Mouse (Mus musculus): Measurements from ENCODE around the gene Adgrg2. TPM values are rescaled to one million over a fixed set of nuclear protein-coding genes. Genes with fewer than 3 reads are reported as not detected.

Gene Adgrg2
- 1.5 and 1.7 TPM in 2 replicates for polyA plus RNA-seq (2015; fragmentation: Nextera tagmentation; extraction: Ambion mirVana)

DNA sequence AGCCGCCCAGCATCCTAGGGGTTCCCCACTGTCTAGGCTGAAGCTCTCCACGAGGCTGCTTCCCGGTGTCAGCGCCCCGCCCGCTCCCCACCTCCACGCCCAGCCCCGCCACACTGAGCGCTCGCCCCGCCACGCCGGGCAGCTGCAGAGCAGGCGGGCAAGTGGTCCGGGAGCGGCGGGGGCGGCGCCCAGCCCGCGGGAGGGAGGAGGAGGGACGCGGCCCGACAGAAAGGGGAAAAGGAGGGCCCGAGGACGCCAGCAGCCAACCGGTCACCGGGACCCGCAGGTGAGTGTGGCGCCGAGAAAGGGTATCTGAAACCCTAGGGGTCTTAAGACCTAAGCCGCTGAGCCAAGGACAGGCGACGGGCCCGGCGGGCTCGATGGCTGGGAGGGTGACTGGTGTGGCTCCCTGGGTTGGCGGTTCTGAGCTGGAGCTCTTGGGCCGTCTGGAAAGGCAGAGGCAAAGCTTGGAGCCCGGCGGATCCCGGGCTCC, at the start of gene Adgrg2:
TSS of gene Adgrg2 (plus strand) at position 227 of the 493 bp plus-strand sequence.
- no peaks in the 10 kb centered on the region for H3K4me1 ChIP-seq (replicated peaks; ENCODE audit: insufficient read depth, low read length)
- H3K27me3 ChIP-seq (ENCODE audit: insufficient read depth, low read length) = 0 out of 2 replicates have a peak, but pooled peaks cover 3% of the 10 kb centered on the region
- peak within 1 kb of the TSS; percentile 37 for H3K4me3 ChIP-seq (replicated peaks; ENCODE audit: low read depth, low read length)
- H3K9me3 ChIP-seq (replicated peaks; ENCODE audit: low read length) = no peaks in the 10 kb centered on the region
- no peaks in the 10 kb centered on the region for H3K36me3 ChIP-seq (ENCODE audit: insufficient read depth, low read length)
- ATAC-seq (replicated peaks; ENCODE audit: low FRiP score, low read depth) (peak; percentile 84), DNase-seq (ENCODE audit: low spot score) (peak; percentile 5)
- peak within 1 kb of the TSS; percentile 69 for H3K4me2 ChIP-seq (ENCODE audit: low read length)
- H3K9ac ChIP-seq (ENCODE audit: low read depth, low read length) = peak within 1 kb of the TSS; percentile 47; the same call in 1 of the 2 replicates
- WGBS = 23% methylated on average over 39 of the region's 42 CpGs
- TF ChIP-seq CTCF (IDR thresholded peaks at IDR 0.05; ENCODE audit: low read depth) = no peak
- no peak within 1 kb of the TSS for H3K27ac ChIP-seq

- H3K9ac ChIP-seq (ENCODE audit: low read depth, low read length) = no peak overlapping the region
- no peak overlapping the region for H3K27ac ChIP-seq
- no peak overlapping the region for H3K4me2 ChIP-seq (ENCODE audit: low read length)
- H3K4me3 ChIP-seq (replicated peaks; ENCODE audit: low read depth, low read length) = no peak overlapping the region
- DNase-seq (ENCODE audit: low spot score) (no peak), ATAC-seq (replicated peaks; ENCODE audit: low FRiP score, low read depth) (no peak)
- 61% methylated on average over 7 of the region's 7 CpGs for WGBS
- no peaks in the 10 kb centered on the region for H3K9me3 ChIP-seq (replicated peaks; ENCODE audit: low read length)
- H3K36me3 ChIP-seq (ENCODE audit: insufficient read depth, low read length) = no peaks in the 10 kb centered on the region
- H3K4me1 ChIP-seq (replicated peaks; ENCODE audit: insufficient read depth, low read length) = no peaks in the 10 kb centered on the region
- no peak for TF ChIP-seq CTCF (IDR thresholded peaks at IDR 0.05; ENCODE audit: low read depth)
- H3K27me3 ChIP-seq (ENCODE audit: insufficient read depth, low read length) = no peaks in the 10 kb centered on the region
These were observed 39.5 kb upstream of the Adgrg2 start for GRCm38 (mm10) chrX:160350995-160351394.

GRCm38 (mm10) chrX:160351967-160352677, 38.4 kb upstream of the Adgrg2 start:
- DNase-seq (ENCODE audit: low spot score) = no peak
- Histone ChIP-seq H3K4me3 (replicated peaks; ENCODE audit: low read depth, low read length) (no peak overlapping the region), H3K9ac (ENCODE audit: low read depth, low read length) (no peak overlapping the region), H3K36me3 (ENCODE audit: insufficient read depth, low read length) (no peaks in the 10 kb centered on the region), H3K4me2 (ENCODE audit: low read length) (no peak overlapping the region), H3K4me1 (replicated peaks; ENCODE audit: insufficient read depth, low read length) (no peaks in the 10 kb centered on the region), H3K27me3 (ENCODE audit: insufficient read depth, low read length) (no peaks in the 10 kb centered on the region), H3K9me3 (replicated peaks; ENCODE audit: low read length) (no peaks in the 10 kb centered on the region), H3K27ac (no peak overlapping the region)
- no peak for TF ChIP-seq CTCF (IDR thresholded peaks at IDR 0.05; ENCODE audit: low read depth)
- 52% methylated on average over 1 of the region's 1 CpGs for WGBS
- no peak for ATAC-seq (replicated peaks; ENCODE audit: low FRiP score, low read depth)

GRCm38 (mm10) chrX:160384748-160385501, 5.6 kb upstream of the Adgrg2 start:
- no peak overlapping the region for H3K4me2 ChIP-seq (ENCODE audit: low read length)
- DNase-seq (ENCODE audit: low spot score) = no peak
- WGBS = 71% methylated on average over 6 of the region's 6 CpGs
- no peak overlapping the region for H3K4me3 ChIP-seq (replicated peaks; ENCODE audit: low read depth, low read length)
- no peaks in the 10 kb centered on the region for H3K9me3 ChIP-seq (replicated peaks; ENCODE audit: low read length)
- no peak overlapping the region for H3K9ac ChIP-seq (ENCODE audit: low read depth, low read length)
- no peak for TF ChIP-seq CTCF (IDR thresholded peaks at IDR 0.05; ENCODE audit: low read depth)
- no peaks in the 10 kb centered on the region for H3K36me3 ChIP-seq (ENCODE audit: insufficient read depth, low read length)
- H3K4me1 ChIP-seq (replicated peaks; ENCODE audit: insufficient read depth, low read length) = no peaks in the 10 kb centered on the region
- H3K27me3 ChIP-seq (ENCODE audit: insufficient read depth, low read length) = no peaks in the 10 kb centered on the region
- no peak for ATAC-seq (replicated peaks; ENCODE audit: low FRiP score, low read depth)
- no peak overlapping the region for H3K27ac ChIP-seq

DNA sequence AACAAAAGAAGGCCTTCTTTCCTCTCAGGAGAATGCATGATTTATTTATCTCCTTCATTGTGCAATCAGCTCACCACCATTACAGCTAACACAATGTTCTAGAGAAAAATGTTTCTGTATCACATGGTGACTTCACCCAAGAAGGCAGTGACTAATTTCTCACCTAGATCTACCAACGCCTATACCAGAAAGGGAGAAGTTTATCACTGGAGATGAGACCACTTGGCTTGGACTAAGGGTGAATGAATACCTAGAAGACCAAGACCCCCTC, 5.1 kb upstream of the Adgrg2 start:
- 81% methylated on average over 1 of the region's 1 CpGs for WGBS
- H3K4me1 ChIP-seq (replicated peaks; ENCODE audit: insufficient read depth, low read length) = no peaks in the 10 kb centered on the region
- TF ChIP-seq CTCF (IDR thresholded peaks at IDR 0.05; ENCODE audit: low read depth) = no peak
- DNase-seq (ENCODE audit: low spot score) (no peak), ATAC-seq (replicated peaks; ENCODE audit: low FRiP score, low read depth) (no peak)
- H3K27me3 ChIP-seq (ENCODE audit: insufficient read depth, low read length) = no peaks in the 10 kb centered on the region
- no peak overlapping the region for H3K27ac ChIP-seq
- H3K36me3 ChIP-seq (ENCODE audit: insufficient read depth, low read length) = no peaks in the 10 kb centered on the region
- H3K9ac ChIP-seq (ENCODE audit: low read depth, low read length) = no peak overlapping the region
- H3K4me3 ChIP-seq (replicated peaks; ENCODE audit: low read depth, low read length) = no peak overlapping the region
- H3K4me2 ChIP-seq (ENCODE audit: low read length) = no peak overlapping the region
- no peaks in the 10 kb centered on the region for H3K9me3 ChIP-seq (replicated peaks; ENCODE audit: low read length)

DNA sequence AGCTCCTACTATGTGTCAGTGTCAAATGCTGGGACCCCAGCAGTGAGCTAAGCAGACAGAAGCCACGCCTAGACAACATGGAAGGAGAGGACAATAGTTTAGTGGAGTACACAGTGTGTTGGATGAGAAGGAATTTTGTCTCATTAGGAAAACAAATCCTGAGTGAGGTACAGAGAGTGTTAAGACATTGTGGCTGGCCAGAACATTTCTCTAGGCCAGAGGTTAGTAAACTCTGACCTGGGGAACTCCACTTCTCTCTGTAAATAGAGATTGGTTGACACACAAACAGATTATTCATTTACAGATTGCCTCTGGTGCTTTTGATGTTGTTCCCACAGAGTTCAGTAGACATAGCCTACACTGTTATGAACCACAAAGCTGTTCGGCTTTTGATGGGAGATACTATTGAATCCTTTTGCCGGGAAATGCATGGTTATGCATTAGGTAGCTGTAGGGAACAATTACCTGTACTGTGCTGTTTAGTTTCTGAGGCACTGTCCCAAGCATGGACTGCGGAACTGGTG, 22.5 kb downstream of the Adgrg2 start:
- ATAC-seq (replicated peaks; ENCODE audit: low FRiP score, low read depth) (no peak), DNase-seq (ENCODE audit: low spot score) (no peak)
- no peaks in the 10 kb centered on the region for H3K36me3 ChIP-seq (ENCODE audit: insufficient read depth, low read length)
- H3K9me3 ChIP-seq (replicated peaks; ENCODE audit: low read length) = no peaks in the 10 kb centered on the region
- no peak for TF ChIP-seq CTCF (IDR thresholded peaks at IDR 0.05; ENCODE audit: low read depth)
- H3K4me1 ChIP-seq (replicated peaks; ENCODE audit: insufficient read depth, low read length) = no peaks in the 10 kb centered on the region
- H3K4me2 ChIP-seq (ENCODE audit: low read length) = no peak overlapping the region
- H3K27me3 ChIP-seq (ENCODE audit: insufficient read depth, low read length) = no peaks in the 10 kb centered on the region
- no peak overlapping the region for H3K4me3 ChIP-seq (replicated peaks; ENCODE audit: low read depth, low read length)
- H3K27ac ChIP-seq = no peak overlapping the region
- no peak overlapping the region for H3K9ac ChIP-seq (ENCODE audit: low read depth, low read length)
- WGBS = 75% methylated on average over 4 of the region's 4 CpGs

All from kidney, postnatal 0 days (tissue).